In genomic region chr15:93610721-93611201, GRCm38 (mm10) we compare ENCODE assay signal across 12 mouse cellular contexts. TPM values are rescaled to one million over a fixed set of nuclear protein-coding genes. Genes with fewer than 3 reads are reported as not detected.
A peak's percentile ranks its signal among the peaks of the same experiment; 100 is the strongest.
DNase-seq lines count a peak whose midpoint lies in the region; ATAC-seq lines count a peak whose summit lies in the region.
"Had no signal": no experiment of that assay in that cellular context is flagged by ENCODE, and none has a peak within 500 bp of the region (broad histone marks: within the 10 kb centered on the region; RNA-seq: fewer than 3 reads in every experiment).

No protein-coding gene starts in this region.

- WGBS in heart, embryonic 12.5 days: 48% methylated on average over 19 of the region's 19 CpGs
- WGBS in midbrain, embryonic 11.5 days: 77% methylated on average over 19 of the region's 19 CpGs
- WGBS in midbrain, embryonic 15.5 days: 73% methylated on average over 19 of the region's 19 CpGs
- 41% methylated on average over 19 of the region's 19 CpGs for WGBS in heart, embryonic 16.5 days

- no peak for ATAC-seq in heart, embryonic 12.5 days (ENCODE audit: insufficient number of reproducible peaks, low FRiP score)
- ATAC-seq in midbrain, embryonic 11.5 days (ENCODE audit: low FRiP score): no peak
- no peak for ATAC-seq in midbrain, embryonic 15.5 days (replicated peaks)
- no peak for ATAC-seq in heart, embryonic 16.5 days (replicated peaks; ENCODE audit: extremely low read depth, insufficient read depth, low FRiP score)
- ATAC-seq: hindbrain, postnatal 0 days had no signal

- H3K4me2 ChIP-seq in heart, embryonic 12.5 days: peak overlapping the region; percentile 20; the same call in 1 of the 2 replicates
- H3K4me2 ChIP-seq in midbrain, embryonic 11.5 days: no peak overlapping the region
- H3K4me2 ChIP-seq in midbrain, embryonic 15.5 days: no peak overlapping the region
- peak overlapping the region; percentile 20; the same call in 1 of the 2 replicates for H3K4me2 ChIP-seq in heart, embryonic 16.5 days (ENCODE audit: low read depth, low read length)
- H3K4me2 ChIP-seq: forebrain, embryonic 12.5 days had no signal

- H3K4me3 ChIP-seq in heart, embryonic 12.5 days: no peak overlapping the region
- no peak overlapping the region for H3K4me3 ChIP-seq in midbrain, embryonic 11.5 days (ENCODE audit: low read depth, low read length)
- no peak overlapping the region for H3K4me3 ChIP-seq in midbrain, embryonic 15.5 days
- H3K4me3 ChIP-seq in heart, embryonic 16.5 days (ENCODE audit: low read length): no peak overlapping the region
- H3K4me3 ChIP-seq: forebrain, embryonic 12.5 days; megakaryocyte, embryonic 14.5 days had no signal

- intact Hi-C loops in gastrocnemius, postnatal 14 days (cut with DNase I; ENCODE audit: low total_unique reads): no loop called here

- DNase-seq in heart, adult 18-20 months: no peak
- DNase-seq in midbrain, embryonic 11.5 days (ENCODE audit: low spot score, missing footprints): peak; percentile 75
- DNase-seq in yolk sac, embryonic 10.5 days (ENCODE audit: low spot score): peak; percentile 35
- no peak for DNase-seq in gastrocnemius, postnatal 14 days
- DNase-seq: gastrocnemius, postnatal 25 days had no signal

- peaks cover 8% of the 10 kb centered on the region for H3K9me3 ChIP-seq in heart, embryonic 12.5 days (replicated peaks)
- H3K9me3 ChIP-seq in midbrain, embryonic 11.5 days (ENCODE audit: control insufficient read depth, low read length): no peaks in the 10 kb centered on the region
- no peaks in the 10 kb centered on the region for H3K9me3 ChIP-seq in midbrain, embryonic 15.5 days
- H3K9me3 ChIP-seq in heart, embryonic 16.5 days (replicated peaks; ENCODE audit: control insufficient read depth, low read length): peaks cover 6% of the 10 kb centered on the region; the same call in 1 of the 2 replicates
- H3K9me3 ChIP-seq: forebrain, embryonic 12.5 days had no signal

- H3K9ac ChIP-seq in heart, embryonic 12.5 days: 0 out of 2 replicates have a peak overlapping the region, but pooled peaks have one; percentile 29
- no peak overlapping the region for H3K9ac ChIP-seq in midbrain, embryonic 11.5 days (ENCODE audit: low read length)
- no peak overlapping the region for H3K9ac ChIP-seq in midbrain, embryonic 15.5 days
- no peak overlapping the region for H3K9ac ChIP-seq in heart, embryonic 16.5 days (ENCODE audit: low read length)
- H3K9ac ChIP-seq: forebrain, embryonic 12.5 days had no signal

- no peaks in the 10 kb centered on the region for H3K27me3 ChIP-seq in heart, embryonic 12.5 days (replicated peaks)
- H3K27me3 ChIP-seq in midbrain, embryonic 11.5 days (ENCODE audit: control insufficient read depth, insufficient read depth, low read length): no peaks in the 10 kb centered on the region
- no peaks in the 10 kb centered on the region for H3K27me3 ChIP-seq in midbrain, embryonic 15.5 days (replicated peaks)
- H3K27me3 ChIP-seq in heart, embryonic 16.5 days (ENCODE audit: control insufficient read depth, insufficient read depth, low read length): no peaks in the 10 kb centered on the region
- H3K27me3 ChIP-seq: forebrain, embryonic 12.5 days had no signal

- H3K27ac ChIP-seq in heart, embryonic 12.5 days (ENCODE audit: poor library complexity, severe bottlenecking): peak overlapping the region; percentile 18
- H3K27ac ChIP-seq in midbrain, embryonic 11.5 days (ENCODE audit: low read depth, low read length): no peak overlapping the region
- H3K27ac ChIP-seq in midbrain, embryonic 15.5 days: no peak overlapping the region
- no peak overlapping the region for H3K27ac ChIP-seq in heart, embryonic 16.5 days (ENCODE audit: low read length)
- H3K27ac ChIP-seq: forebrain, embryonic 12.5 days; hindbrain, postnatal 0 days; kidney, postnatal 0 days had no signal

- 0 out of 2 replicates have a peak, but pooled peaks cover 14% of the 10 kb centered on the region for H3K4me1 ChIP-seq in heart, embryonic 12.5 days (replicated peaks)
- H3K4me1 ChIP-seq in midbrain, embryonic 11.5 days (ENCODE audit: control insufficient read depth, insufficient read depth, low read length): no peaks in the 10 kb centered on the region
- no peaks in the 10 kb centered on the region for H3K4me1 ChIP-seq in midbrain, embryonic 15.5 days
- peaks cover 2% of the 10 kb centered on the region; the same call in 1 of the 2 replicates for H3K4me1 ChIP-seq in heart, embryonic 16.5 days (ENCODE audit: control insufficient read depth, insufficient read depth, low read length)
- H3K4me1 ChIP-seq: forebrain, embryonic 12.5 days had no signal

- H3K36me3 ChIP-seq in heart, embryonic 12.5 days: no peaks in the 10 kb centered on the region
- H3K36me3 ChIP-seq in midbrain, embryonic 11.5 days (ENCODE audit: control insufficient read depth, insufficient read depth, low read length): no peaks in the 10 kb centered on the region
- H3K36me3 ChIP-seq in midbrain, embryonic 15.5 days (replicated peaks): no peaks in the 10 kb centered on the region
- no peaks in the 10 kb centered on the region for H3K36me3 ChIP-seq in heart, embryonic 16.5 days (ENCODE audit: control insufficient read depth, insufficient read depth)
- H3K36me3 ChIP-seq: forebrain, embryonic 12.5 days had no signal

RNA-seq across cellular contexts. Expression of gene Prickle1, which starts 15.1 kb away (rescaled TPM):
- 42.2 and 43.7 TPM in 2 replicates for polyA plus RNA-seq in heart, embryonic 12.5 days (2016; fragmentation: Nextera tagmentation; extraction: Ambion mirVana)
- total RNA-seq in heart, adult 18-20 months (2021): 1 to 10 TPM; 9.1 to 9.5 TPM
- 16.1 and 16.8 TPM in 2 replicates for polyA plus RNA-seq in midbrain, embryonic 11.5 days (2014; fragmentation: Nextera tagmentation; extraction: Ambion mirVana)
- polyA plus RNA-seq in midbrain, embryonic 15.5 days (2015; fragmentation: Nextera tagmentation; extraction: Ambion mirVana): 12.9 and 13.4 TPM in 2 replicates
- 30.3 and 31.0 TPM in 2 replicates for polyA plus RNA-seq in heart, embryonic 16.5 days (2015; fragmentation: Nextera tagmentation; extraction: Ambion mirVana)
- total RNA-seq in gastrocnemius, postnatal 14 days (2021): 1 to 10 TPM; 6.0 TPM

Comparison
In these comparisons a context has a peak if more than half of its experiments do, and no peak if none do; other contexts are left out.
1. H3K4me2 ChIP-seq: peak in heart, embryonic 12.5 days (single experiment) and heart, embryonic 16.5 days (single experiment); none in midbrain, embryonic 11.5 days (single experiment) and midbrain, embryonic 15.5 days (single experiment).
2. DNase-seq: peak in midbrain, embryonic 11.5 days (single experiment) and yolk sac, embryonic 10.5 days (single experiment); none in heart, adult 18-20 months (0 of 2) and gastrocnemius, postnatal 14 days (single experiment).